Mouse (Mus musculus) thymus, adult 18-20 months (tissue): ENCODE results near the gene Unc13d.
"Not testable (repeated sequence)": the region's sequence is repeated elsewhere in the genome, so short reads cannot be mapped to it uniquely, and the experiment has no call there.

Experiments used
- DNase-seq, 2 experiments: peaks; one replicate each; pipeline ENCODE4 v3.0.0; 2022; ENCODE audit warnings: mixed read lengths in 2 of 2

The Unc13d gene

DNA sequence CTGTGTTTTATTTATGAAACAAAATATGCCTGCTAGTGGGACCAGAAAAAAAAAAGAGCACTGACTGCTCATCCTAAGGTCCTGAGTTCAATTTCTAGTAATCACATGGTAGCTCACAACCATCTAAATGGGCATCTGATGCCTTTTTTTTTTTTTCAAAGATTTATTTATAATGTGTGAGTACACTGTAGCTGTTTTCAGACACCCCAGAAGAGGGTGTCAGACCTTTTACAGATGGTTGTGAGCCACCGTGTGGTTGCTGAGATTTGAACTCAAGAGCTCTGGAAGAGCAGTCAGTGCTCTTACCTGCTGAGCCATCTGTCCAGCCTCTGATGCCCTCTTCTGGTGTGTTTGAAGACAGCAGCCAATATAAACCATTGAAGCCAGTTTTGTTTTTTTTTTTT is 57.2 kb downstream of the Unc13d start:
- DNase-seq, result no peak

DNA sequence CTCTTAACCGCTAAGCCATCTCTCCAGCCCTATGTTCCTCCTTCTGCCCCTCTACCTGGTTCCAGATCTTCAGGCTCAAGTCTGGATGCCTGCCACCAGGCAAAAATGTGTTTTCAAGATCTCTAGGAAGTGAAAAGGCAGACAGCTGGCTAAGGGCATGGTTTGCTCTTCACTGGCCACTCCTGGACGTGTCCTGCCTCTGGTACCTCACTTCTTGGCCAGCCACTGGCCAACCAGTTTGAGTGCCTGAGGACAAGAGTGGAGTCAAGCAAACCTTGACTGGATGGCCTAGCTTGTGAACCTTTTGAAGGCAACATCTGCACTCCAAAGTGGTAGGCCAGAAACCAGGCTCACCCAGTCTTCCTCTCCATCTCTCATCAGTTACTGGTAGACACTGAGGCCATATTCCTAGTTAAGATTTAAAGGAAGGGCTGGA is 57.8 kb downstream of the Unc13d start:
- DNase-seq, result no peak

DNA sequence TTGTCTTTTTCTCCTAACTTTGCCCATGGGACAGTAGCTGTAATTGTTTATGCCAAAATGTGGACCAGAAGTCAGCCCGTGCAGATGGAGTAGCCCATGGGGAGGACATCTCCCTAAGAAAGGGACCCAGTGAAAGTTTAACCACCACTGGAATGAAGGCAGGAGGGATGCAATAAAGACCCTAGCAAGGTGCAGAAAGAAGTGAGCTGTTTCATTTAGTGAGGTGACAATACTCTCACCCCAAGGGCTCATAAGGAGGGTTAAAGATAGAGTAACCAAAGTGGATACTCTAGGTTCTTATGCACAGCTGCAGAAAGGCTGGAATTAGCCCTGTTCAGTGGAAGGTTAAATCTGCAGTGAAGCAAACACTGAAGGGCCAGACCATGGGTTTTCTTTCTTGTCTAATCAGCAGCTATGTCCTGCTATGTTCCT is 58.4 kb downstream of the Unc13d start:
- no peak for DNase-seq

DNA sequence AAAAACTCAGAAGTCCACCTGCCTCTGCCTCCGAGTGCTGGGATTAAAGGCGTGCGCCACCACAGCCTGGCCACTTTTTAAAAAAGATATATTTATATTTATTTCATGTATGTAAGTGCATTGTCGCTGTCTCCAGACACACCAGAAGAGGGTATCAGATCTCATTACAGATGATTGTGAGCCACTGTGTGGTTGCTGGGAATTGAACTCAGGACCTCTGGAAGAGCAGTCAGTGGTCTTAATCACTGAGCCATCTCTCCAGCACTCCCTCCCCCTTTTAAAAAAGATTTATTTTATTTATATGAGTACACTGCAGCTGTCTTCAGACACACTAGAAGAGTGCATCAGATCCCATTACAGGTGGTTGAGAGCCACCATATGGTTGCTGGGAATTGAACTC is 58.9 kb downstream of the Unc13d start:
- not testable (repeated sequence) for DNase-seq

DNA sequence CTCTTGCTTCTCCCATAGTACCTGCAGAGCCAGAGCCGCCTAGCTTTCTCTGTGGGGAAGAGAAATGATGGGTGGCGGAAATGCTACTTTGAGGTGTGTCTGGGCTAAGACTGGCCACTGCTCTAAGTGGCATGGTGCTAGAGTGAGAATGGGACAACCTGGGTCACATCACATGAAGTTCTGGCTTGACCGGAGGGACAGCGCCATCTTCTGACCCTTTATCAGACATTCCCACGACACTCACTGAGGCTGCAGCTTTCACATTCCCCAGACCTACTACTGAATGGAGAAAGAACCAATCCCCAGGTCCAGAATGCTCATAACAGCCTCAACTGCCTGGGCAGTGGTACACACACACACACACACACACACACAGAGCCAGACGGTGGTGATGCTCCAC is 59.7 kb downstream of the Unc13d start:
- DNase-seq, result no peak

DNA sequence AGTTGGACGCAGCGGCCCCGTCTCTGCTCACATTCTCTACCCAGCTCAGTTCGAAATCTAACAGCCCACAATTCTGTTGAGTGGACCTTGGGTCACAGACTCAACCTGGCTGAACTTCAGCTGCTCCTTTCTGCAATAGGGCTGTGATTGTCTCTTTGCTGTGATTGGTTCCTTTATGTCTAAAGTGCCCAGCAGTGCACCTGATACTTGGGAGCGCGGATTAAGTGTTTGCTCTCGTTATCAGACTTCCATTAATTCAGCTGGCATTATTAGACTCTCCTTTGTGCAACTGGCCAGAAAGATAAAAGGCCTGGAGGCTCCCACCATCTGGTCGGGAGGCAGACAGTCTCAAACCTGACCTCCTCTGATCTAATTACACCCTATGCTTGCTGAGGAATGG is 62.9 kb downstream of the Unc13d start:
- no peak for DNase-seq

DNA sequence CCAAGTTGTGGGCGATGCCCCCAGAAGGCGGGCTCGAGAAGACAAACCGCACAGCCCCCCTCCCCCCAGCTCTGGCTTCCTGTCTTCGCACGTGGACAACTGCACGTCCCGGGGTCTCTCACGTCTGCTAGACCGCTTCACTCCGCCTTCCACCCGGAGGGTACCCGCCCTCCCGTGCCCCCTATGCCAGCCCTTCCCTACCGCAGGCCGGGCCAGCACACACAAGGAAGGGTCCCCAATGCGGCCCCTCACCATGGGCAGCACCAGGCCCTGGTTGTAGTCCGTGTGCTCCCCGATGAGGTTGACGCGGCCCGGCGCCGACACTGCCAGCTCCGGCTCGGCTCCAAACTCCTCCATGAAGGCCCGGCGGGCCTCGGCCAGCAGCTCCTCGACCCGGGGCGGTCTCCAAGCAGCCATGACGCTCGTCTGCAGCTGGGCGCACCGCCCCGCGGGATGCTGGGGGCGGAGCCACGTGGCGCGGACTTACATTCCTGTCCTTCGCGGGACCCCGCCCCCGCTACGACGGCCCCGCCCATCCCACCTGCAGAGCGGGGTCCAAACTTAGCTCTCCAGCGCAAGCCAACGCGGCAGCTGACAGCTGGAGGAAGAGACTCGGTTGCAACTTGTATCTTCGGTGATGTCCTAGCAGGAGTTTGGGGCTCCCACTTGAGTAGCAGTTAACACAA is 65.4 kb downstream of the Unc13d start, which contains the start of gene Galk1:
Galk1 (minus strand) TSS at position 458 of the 686 bp plus-strand sequence.
- DNase-seq, result peak; percentile 96
